Mouse (Mus musculus): ENCODE results near the gene Ntn3.

DNA sequence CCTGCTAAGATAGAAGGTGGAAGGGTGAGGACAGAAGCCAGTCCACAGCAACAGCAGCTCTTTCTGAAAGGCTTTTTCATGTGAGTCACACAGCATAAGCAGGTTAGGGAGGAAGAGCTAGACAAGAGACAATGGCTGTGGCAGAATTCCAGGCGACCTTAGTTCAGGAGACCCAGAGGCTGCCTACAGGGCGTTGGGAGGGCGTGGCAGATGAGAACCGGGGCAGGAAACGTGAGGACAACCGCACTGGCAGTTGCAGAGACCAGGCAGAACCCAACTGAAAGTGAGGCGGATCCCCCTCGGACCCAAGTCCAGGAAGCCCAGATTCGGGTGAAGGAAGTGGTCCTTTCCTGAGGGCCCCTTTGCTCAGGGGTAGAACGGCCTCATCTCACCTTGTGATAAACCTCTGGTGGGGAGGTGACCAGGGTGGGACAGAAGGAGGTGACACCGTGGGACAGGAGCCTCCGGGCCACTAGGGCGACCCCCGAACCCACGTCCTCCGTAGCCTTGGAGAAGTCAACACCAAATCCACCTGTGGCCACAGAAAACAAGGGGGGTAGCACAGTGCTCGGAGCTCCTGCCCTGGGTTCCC is 46.7 kb downstream of the Ntn3 start:
- TF ChIP-seq CTCF (IDR thresholded peaks at IDR 0.05; ENCODE audit: borderline replicate concordance, insufficient read depth, low read depth, low read length): no peak
- no peak for TF ChIP-seq POLR2A (IDR thresholded peaks at IDR 0.05; ENCODE audit: borderline replicate concordance, insufficient read depth, low read length)

Data from cerebellum, adult 2 months (tissue).